Mouse (Mus musculus) megakaryocyte progenitor cell, adult 5-6 weeks (primary cell): ENCODE results near the gene Nedd9. TPM values are rescaled to one million over a fixed set of nuclear protein-coding genes. Genes with fewer than 3 reads are reported as not detected.

ENCODE experiments used
- ATAC-seq: replicated peaks from 2 replicates; pipeline ENCODE4 v1.8.0; 2016; ENCODE audit warnings: mild to moderate bottlenecking, moderate TSS enrichment, inconsistent platforms; ENCODE audit not compliant: poor library complexity
- total RNA-seq, 2 experiments: library from RNA; stranded (forward) in 1 of 2; stranded (reverse) in 1 of 2; fragments of 157-497, 149-512 nt in 1 of 2; fragments of 200-1000 nt in 1 of 2; gene quantifications; 2 replicates each; pipeline versions ENCODE4 v1.2.3 to v1.2.4; 2015 to 2017

Gene Nedd9
- total RNA-seq (2015) (16.8 and 18.6 TPM in 2 replicates), total RNA-seq (2017) (19.7 and 23.1 TPM in 2 replicates)

DNA sequence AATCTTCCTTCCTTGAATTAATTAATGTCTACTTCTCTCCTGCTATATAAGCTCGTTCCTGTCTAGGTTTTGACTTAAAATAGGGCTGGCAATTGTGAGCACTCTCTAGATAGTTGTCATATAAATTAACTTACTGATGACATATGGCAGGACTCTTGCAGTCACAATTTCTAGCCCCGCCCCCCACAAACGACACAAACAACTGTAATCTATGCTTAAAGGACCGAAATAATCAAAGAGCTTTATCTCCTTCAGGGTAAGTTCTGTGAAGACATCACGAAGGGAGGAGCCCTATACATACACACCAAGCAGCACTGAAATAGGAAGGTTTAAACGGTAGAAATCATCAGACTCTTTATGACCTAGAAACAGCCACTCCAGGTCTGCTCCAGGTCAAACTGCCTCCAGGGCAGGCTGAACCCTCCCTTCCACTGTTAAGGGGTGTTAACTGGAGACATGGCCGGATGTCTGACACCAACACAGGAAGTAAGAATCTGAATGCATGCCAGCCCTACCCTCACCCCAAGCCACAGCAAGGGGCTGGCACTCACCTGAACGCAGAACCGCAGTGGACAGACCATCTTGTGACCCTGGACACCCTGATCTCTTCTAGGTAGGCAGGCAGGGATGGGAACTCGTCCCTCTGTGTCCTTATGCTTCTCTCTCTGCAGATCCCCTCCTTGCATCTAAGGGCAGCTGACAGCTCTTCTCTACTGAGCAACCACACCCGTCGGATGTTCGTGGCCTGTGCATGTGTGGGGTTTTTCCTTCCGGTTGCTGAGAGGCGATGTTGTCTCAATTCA, at the start of gene Nedd9:
Gene Nedd9 (minus strand): TSS at position 757 of the 803 bp plus-strand sequence.
- ATAC-seq: peak; percentile 89

GRCm38 (mm10) chr13:41532625-41533024, 45.5 kb upstream of the Nedd9 start:
- ATAC-seq: no peak

GRCm38 (mm10) chr13:41530326-41530725, 43.2 kb upstream of the Nedd9 start:
- ATAC-seq: no peak

GRCm38 (mm10) chr13:41524208-41524607, 37.0 kb upstream of the Nedd9 start:
- no peak for ATAC-seq

DNA sequence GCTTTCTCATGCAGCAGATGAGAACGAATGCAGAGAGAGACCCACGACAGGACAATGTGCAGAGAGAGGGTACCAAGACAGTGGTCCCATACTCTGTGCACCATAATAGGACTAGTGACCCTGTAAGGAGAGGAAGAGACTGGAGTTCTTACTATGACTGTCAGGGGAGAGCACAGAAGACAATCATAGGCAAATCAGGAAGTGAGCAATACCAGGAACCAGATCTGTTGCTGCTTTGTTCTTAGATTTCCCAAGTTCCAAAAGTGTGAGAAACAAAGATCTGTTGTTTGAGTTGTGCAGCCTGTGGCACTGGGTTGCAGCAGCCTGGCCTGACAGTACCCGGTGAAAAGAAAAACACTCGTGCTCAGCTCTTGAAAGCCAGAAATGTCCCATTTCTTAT, 34.1 kb upstream of the Nedd9 start:
- ATAC-seq: peak; percentile 65

GRCm38 (mm10) chr13:41520549-41521161, 33.5 kb upstream of the Nedd9 start:
- no peak for ATAC-seq

- no peak for ATAC-seq
Measured at GRCm38 (mm10) chr13:41519792-41520191, 32.6 kb upstream of the Nedd9 start.

DNA sequence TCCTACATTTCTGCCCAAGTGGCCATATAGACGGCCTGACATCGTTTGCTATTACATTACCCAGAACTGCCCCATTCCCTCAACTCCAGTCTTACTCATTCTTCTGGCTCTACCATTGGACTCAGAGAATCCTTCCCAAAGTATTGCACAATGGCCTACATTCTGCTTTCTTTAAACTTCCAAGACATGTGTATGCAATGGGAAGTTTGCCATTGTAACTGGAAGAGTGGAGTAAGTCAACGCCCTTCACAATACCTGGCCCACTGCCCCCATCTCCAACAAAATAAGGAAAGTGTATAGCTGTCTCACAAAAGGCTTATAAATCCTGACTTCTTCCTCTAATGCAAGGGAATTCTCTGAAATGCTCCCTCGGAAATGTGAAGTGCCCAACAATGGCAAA, 30.0 kb upstream of the Nedd9 start:
- no peak for ATAC-seq

- peak; percentile 69 for ATAC-seq
Measured at GRCm38 (mm10) chr13:41515749-41516148, 28.6 kb upstream of the Nedd9 start.

GRCm38 (mm10) chr13:41514918-41515317, 27.8 kb upstream of the Nedd9 start:
- no peak for ATAC-seq

GRCm38 (mm10) chr13:41513456-41513855, 26.3 kb upstream of the Nedd9 start:
- no peak for ATAC-seq

DNA sequence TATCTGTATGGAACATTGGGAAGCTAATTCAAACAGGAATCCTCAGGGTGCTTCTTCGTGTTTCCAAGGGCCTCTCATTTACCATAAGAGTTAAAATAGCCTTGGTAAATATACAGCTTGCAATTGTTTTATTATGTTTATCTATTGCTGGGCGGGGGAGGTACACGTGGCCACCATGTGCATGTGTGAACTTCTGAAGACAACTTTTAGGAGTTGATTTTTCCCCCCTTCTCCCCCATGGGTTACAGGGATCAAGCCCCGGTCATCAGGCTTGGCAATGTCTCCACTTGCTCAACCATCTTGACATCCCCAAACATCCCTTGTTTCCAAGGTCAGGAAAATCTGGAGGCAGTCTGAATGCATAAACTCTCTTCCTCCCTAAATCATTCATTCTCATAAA, 25.1 kb upstream of the Nedd9 start:
- ATAC-seq: no peak

DNA sequence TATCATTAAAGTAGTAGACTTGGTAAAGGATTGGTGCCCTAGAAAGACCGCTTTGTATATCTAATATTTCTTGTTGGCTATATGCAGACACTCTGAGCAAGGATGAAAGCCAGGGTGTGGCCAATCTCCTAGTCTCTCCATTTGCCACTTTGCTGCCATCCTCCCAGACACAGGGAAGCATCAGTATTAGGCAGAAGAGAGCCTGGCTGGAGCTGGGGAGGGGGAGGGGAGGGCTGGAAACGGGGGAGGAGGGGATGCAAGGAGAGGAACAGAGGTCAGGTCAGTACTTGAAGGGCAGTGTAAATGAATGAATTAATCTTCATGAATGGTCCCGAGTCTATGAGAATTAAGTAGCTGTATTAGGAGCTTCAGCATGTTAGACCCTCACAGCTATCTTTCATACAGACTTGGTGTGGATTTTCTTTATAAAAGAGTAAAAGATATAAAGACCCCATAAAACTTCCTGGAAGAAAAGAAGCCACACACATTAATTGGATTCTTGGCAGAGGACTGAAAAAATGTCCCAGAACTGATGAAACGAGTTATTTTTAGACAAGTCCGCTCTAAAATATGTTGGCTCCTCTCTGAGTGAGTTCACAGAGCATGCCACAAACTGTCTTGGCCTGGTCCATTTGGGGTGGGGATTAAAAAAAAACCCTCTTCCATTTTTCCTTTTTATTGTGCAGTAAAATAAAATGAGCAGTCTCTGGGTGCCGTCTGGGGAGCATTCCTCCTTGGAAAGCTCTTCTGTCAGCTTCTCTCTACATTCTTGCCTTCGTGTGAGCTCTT, 23.7 kb upstream of the Nedd9 start:
- no peak for ATAC-seq

GRCm38 (mm10) chr13:41505594-41505993, 18.4 kb upstream of the Nedd9 start:
- peak; percentile 37; the same call in 1 of the 2 replicates for ATAC-seq

GRCm38 (mm10) chr13:41504997-41505396, 17.8 kb upstream of the Nedd9 start:
- no peak for ATAC-seq

- ATAC-seq: no peak
Measured at GRCm38 (mm10) chr13:41504448-41504847, 17.3 kb upstream of the Nedd9 start.

DNA sequence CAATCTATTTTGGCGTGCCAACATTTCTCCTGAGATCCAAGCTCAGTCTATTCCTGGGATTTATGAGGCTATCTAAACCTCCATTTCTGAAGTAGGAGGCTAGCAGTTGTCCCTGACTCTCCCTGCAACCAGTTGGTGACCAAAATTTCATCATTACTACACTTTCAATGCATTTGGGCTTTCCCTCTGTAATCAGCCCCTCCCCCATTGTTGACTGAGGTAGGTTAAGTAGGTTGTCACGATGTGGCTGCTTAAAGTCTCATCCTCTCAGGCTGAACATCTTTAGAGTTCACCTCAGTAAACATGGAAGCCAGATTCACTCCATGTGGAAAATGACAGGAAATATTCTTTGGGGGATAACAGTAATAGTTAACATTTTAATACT, 15.7 kb upstream of the Nedd9 start:
- no peak for ATAC-seq

GRCm38 (mm10) chr13:41502136-41502916, 15.2 kb upstream of the Nedd9 start:
- ATAC-seq: peak; percentile 38

DNA sequence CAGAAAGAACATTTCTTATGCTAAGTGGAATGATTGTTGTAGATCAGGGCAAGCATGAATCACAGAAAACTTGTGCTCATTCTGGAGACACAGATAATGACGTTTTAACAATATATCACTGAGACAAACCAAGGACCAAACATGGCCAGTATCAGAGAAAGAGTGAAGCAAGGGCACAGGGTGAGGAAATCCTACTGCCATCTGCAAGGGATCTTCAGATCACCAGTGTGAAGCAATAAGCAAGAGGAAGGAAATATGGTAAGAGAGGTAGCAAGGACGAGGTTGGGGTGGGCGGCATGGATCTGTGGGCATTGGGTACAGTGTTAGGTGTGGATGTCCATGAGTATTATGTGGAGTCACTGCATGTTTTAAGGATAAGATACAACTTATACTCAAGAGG, 13.6 kb upstream of the Nedd9 start:
- peak; percentile 96 for ATAC-seq

GRCm38 (mm10) chr13:41498611-41499121, 11.5 kb upstream of the Nedd9 start:
- ATAC-seq: no peak

DNA sequence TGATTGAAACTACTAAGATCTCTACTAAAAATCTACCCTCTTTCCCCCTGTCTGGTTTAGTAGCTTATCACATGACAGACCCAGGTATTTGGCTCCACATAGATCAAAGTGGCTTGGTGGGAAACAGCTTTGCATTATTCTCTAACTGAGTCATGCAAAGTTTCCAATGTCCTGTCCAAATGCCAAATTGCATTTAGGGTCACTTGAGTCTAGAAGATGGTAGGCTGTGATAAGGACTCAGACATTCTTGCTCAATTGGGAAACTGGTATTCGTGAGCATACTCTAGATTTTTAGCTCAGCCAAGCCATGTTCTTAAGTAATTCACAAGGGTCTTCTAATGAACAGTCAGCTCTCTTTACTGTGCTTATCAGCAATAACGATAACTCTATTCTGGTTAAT, 7.5 kb upstream of the Nedd9 start:
- no peak for ATAC-seq
